Mouse (Mus musculus): Measurements from ENCODE around the gene Megf8.

Gene Megf8

GRCm38 (mm10) chr7:25316532-25317445 is at the start of gene Megf8:
Gene Megf8 (plus strand): TSS chr7:25317164.
- peak; percentile 87 to 93 for DNase-seq (ENCODE audit: low spot score in 2 of 2)

- peak in 1 of 2 experiments; percentile 98 for DNase-seq (ENCODE audit: low spot score in 2 of 2)
Measured at GRCm38 (mm10) chr7:25267301-25267750, 49.6 kb upstream of the Megf8 start, which contains the start of gene Cic. Gene Cic (plus strand): TSS chr7:25267704.

- peak; percentile 98 for DNase-seq (ENCODE audit: low spot score in 2 of 2)
Measured at GRCm38 (mm10) chr7:25267751-25268463, 49.1 kb upstream of the Megf8 start.

- no peak for DNase-seq (ENCODE audit: low spot score in 2 of 2)
Measured at GRCm38 (mm10) chr7:25268588-25268987, 48.4 kb upstream of the Megf8 start.

- DNase-seq (ENCODE audit: low spot score in 2 of 2): no peak
Measured at GRCm38 (mm10) chr7:25269029-25269428, 47.9 kb upstream of the Megf8 start.

GRCm38 (mm10) chr7:25269545-25270271 is 47.3 kb upstream of the Megf8 start:
- DNase-seq (ENCODE audit: low spot score in 2 of 2): no peak

- no peak for DNase-seq (ENCODE audit: low spot score in 2 of 2)
Measured at GRCm38 (mm10) chr7:25270652-25271633, 46.0 kb upstream of the Megf8 start.

GRCm38 (mm10) chr7:25271651-25272444 is 45.1 kb upstream of the Megf8 start:
- DNase-seq (ENCODE audit: low spot score in 2 of 2): no peak

GRCm38 (mm10) chr7:25272445-25273258 is 44.3 kb upstream of the Megf8 start:
- no peak for DNase-seq (ENCODE audit: low spot score in 2 of 2)

- no peak for DNase-seq (ENCODE audit: low spot score in 2 of 2)
Measured at GRCm38 (mm10) chr7:25273259-25274241, 43.4 kb upstream of the Megf8 start.

- DNase-seq (ENCODE audit: low spot score in 2 of 2): no peak
Measured at GRCm38 (mm10) chr7:25274571-25274970, 42.4 kb upstream of the Megf8 start.

- DNase-seq (ENCODE audit: low spot score in 2 of 2): no peak
Measured at GRCm38 (mm10) chr7:25274996-25275395, 42.0 kb upstream of the Megf8 start.

GRCm38 (mm10) chr7:25275555-25276298 is 41.2 kb upstream of the Megf8 start:
- peak; percentile 59 to 61 for DNase-seq (ENCODE audit: low spot score in 2 of 2)

GRCm38 (mm10) chr7:25277405-25277804 is 39.6 kb upstream of the Megf8 start:
- no peak for DNase-seq (ENCODE audit: low spot score in 2 of 2)

GRCm38 (mm10) chr7:25277998-25278340 is 39.0 kb upstream of the Megf8 start:
- no peak for DNase-seq (ENCODE audit: low spot score in 2 of 2)

- DNase-seq (ENCODE audit: low spot score in 2 of 2): peak; percentile 68 to 77
Measured at GRCm38 (mm10) chr7:25278341-25279075, 38.5 kb upstream of the Megf8 start.

Measured in urinary bladder, adult 18-20 months (tissue).